Mouse (Mus musculus) kidney, embryonic 14.5 days (tissue): ENCODE data around the gene Fstl3. TPM values are rescaled to one million over a fixed set of nuclear protein-coding genes. Genes with fewer than 3 reads are reported as not detected.
"Not testable (repeated sequence)": the region's sequence is repeated elsewhere in the genome, so short reads cannot be mapped to it uniquely, and the experiment has no call there.

ENCODE experiments used
- ATAC-seq: fragments of 200-750 bp; cut with Nextera tagmentation; 2 replicates; pipeline ENCODE4 v1.8.0; 2017; ENCODE audit warnings: moderate number of reproducible peaks, mild to moderate bottlenecking, moderate TSS enrichment, moderate library complexity; ENCODE audit not compliant: low FRiP score, low TSS enrichment
- H3K27ac ChIP-seq: fragments of 300-500 bp; sonication (generic); 2 replicates; pipeline ENCODE4 v1.5.1; 2014; ENCODE audit warnings: low read depth, mild to moderate bottlenecking, low read length, moderate library complexity, mixed read lengths
- H3K27me3 ChIP-seq: fragments of 300-500 bp; sonication (generic); 2 replicates; pipeline ENCODE4 v1.6.1; 2014; ENCODE audit warnings: mild to moderate bottlenecking, low read length; ENCODE audit not compliant: control insufficient read depth, insufficient read depth
- H3K36me3 ChIP-seq: fragments of 300-500 bp; sonication (generic); 2 replicates; pipeline ENCODE4 v1.6.1; 2014; ENCODE audit warnings: low read length, mixed read lengths; ENCODE audit not compliant: control insufficient read depth, insufficient read depth
- H3K4me1 ChIP-seq: fragments of 300-500 bp; sonication (generic); 2 replicates; pipeline ENCODE4 v1.6.1; 2014; ENCODE audit warnings: low read length, mixed read lengths; ENCODE audit not compliant: control insufficient read depth, insufficient read depth
- H3K4me2 ChIP-seq: fragments of 300-500 bp; sonication (generic); replicated peaks from 2 replicates; pipeline ENCODE4 v1.6.1; 2014; ENCODE audit warnings: low read depth, mild to moderate bottlenecking, low read length
- H3K4me3 ChIP-seq: fragments of 300-500 bp; sonication (generic); 2 replicates; pipeline ENCODE4 v1.5.1; 2014; ENCODE audit warnings: mild to moderate bottlenecking, low read length
- H3K9ac ChIP-seq: fragments of 300-500 bp; sonication (generic); 2 replicates; pipeline ENCODE4 v1.6.1; 2014; ENCODE audit warnings: low read depth, mild to moderate bottlenecking, low read length, moderate library complexity
- H3K9me3 ChIP-seq: fragments of 300-500 bp; sonication (generic); 2 replicates; pipeline ENCODE4 v1.6.1; 2016; ENCODE audit warnings: low read length; ENCODE audit not compliant: control insufficient read depth
- whole genome bisulfite sequencing: fragments of 180-500 bp; shearing (Covaris S2); extraction: QIAGEN DNeasy Blood & Tissue Kit; methylation state at CpG from one replicate; pipeline ENCODE4 v1.1.7; 2014; 5-methylcytosine and 5-hydroxymethylcytosine counted together
- polyA plus RNA-seq: library from polyadenylated mRNA; unstranded; fragments of >200 nt; fragmentation: Nextera tagmentation; extraction: Ambion mirVana; gene quantifications from 2 replicates; pipeline ENCODE4 v1.2.1, GENCODE M21; 2014

Fstl3 gene
- polyA plus RNA-seq, 1 experiment from 2014 or later = 8.2 TPM

DNA sequence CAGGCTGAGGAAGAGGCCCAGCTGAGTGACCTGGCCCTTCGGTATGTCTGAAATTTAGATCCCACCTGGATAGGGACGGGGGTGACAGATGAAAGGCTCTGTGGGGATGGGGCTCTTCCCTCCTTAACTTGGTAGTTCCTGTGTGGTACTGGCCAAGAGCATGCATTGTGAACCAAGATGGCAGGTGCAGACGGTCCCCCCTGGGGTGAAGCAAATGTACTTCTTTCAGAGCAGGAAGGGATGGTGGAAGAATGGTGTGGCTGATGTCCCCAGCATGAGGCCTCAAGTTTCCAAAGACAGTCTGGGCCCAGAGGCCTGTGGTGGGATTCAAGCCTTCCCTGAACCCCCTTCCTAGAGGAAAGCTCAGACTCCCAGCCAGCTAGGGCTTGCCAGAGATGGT is 21.2 kb upstream of the Fstl3 start:
- 94% methylated on average over 3 of the region's 3 CpGs for WGBS
- Histone ChIP-seq H3K4me3 (no peak overlapping the region), H3K36me3 (peaks cover 40% of the 10 kb centered on the region), H3K9ac (no peak overlapping the region), H3K9me3 (no peaks in the 10 kb centered on the region), H3K27me3 (no peaks in the 10 kb centered on the region), H3K27ac (no peak overlapping the region), H3K4me2 (no peak overlapping the region), H3K4me1 (no peaks in the 10 kb centered on the region)
- no peak for ATAC-seq

DNA sequence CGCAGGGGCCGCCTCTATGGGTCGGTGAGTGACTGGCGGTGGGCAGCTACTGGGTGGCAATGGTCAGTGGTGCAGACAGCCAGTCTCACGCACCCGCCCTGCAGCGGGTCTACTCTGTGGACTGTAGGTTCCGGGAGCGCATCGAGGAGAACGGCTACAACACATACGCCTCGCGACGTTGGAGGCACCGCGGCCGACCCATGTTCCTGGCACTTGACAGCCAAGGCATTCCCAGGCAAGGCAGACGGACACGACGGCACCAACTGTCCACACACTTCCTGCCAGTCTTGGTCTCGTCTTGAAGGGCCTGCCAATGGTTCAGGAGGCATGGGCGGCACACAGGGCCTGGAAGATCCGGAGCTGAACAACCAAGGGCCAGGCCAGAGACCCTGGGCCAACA is 20.4 kb upstream of the Fstl3 start:
- Histone ChIP-seq H3K4me1 (no peaks in the 10 kb centered on the region), H3K36me3 (peaks cover 48% of the 10 kb centered on the region), H3K4me3 (no peak overlapping the region), H3K4me2 (no peak overlapping the region), H3K27me3 (no peaks in the 10 kb centered on the region), H3K9ac (no peak overlapping the region), H3K27ac (no peak overlapping the region), H3K9me3 (no peaks in the 10 kb centered on the region)
- ATAC-seq = no peak
- WGBS = 92% methylated on average over 24 of the region's 24 CpGs

DNA sequence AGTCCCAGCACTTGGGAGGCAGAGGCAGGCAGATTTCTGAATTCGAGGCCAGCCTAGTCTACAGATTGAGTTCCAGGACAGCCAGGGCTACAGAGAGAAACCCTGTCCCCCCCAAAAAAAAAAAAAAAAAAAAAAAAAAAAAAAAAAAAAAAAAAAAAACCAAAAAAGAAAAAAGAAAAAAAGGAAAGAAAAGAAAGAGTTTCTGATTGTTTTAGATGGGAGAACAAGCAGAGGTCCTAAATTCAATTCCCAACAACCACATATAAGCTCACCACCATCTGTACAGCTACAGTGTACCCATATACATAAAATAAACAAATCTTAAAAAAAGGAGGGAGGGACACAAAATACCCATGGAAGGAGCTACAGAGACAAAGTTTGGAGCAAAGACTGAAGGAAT is 17.4 kb upstream of the Fstl3 start:
- 92% methylated on average over 1 of the region's 1 CpGs for WGBS
- H3K36me3 ChIP-seq = peaks cover 60% of the 10 kb centered on the region
- H3K4me2 ChIP-seq, H3K9ac ChIP-seq, H3K27ac ChIP-seq, H3K4me3 ChIP-seq, ATAC-seq, H3K4me1 ChIP-seq, H3K9me3 ChIP-seq, H3K27me3 ChIP-seq: not testable (repeated sequence)

DNA sequence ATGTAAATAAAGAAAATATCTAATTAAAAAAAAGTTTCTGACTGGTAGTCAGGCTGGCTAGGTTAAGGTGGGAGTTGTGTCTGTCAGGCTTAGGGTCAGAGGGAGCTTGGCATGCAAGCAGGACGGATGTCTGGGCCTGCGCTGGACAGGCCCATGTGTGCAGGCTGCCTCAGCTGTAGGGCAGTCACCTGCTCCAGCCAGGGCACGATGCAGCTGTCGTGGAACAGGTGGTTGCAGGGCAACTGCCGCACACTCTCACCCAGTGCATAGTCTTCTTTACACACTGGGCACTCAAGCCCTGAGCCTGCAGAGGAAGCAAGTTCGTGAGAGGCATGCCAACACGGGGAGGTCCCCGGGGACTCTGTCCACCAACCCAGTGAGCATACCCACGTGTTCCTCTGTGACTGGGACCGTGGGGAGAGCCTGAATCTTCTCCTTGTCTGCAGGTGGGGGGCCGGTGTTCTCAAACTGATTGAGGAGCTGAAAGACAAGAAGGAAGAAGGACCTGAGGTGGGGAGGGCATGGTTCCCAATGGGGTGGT is 16.4 kb upstream of the Fstl3 start:
- H3K9ac ChIP-seq = no peak overlapping the region
- peaks cover 12% of the 10 kb centered on the region for H3K4me1 ChIP-seq
- H3K27me3 ChIP-seq = no peaks in the 10 kb centered on the region
- ATAC-seq = no peak
- H3K9me3 ChIP-seq = no peaks in the 10 kb centered on the region
- no peak overlapping the region for H3K27ac ChIP-seq
- H3K4me2 ChIP-seq = no peak overlapping the region
- WGBS = 90% methylated on average over 11 of the region's 11 CpGs
- H3K4me3 ChIP-seq = no peak overlapping the region
- peaks cover 60% of the 10 kb centered on the region for H3K36me3 ChIP-seq

DNA sequence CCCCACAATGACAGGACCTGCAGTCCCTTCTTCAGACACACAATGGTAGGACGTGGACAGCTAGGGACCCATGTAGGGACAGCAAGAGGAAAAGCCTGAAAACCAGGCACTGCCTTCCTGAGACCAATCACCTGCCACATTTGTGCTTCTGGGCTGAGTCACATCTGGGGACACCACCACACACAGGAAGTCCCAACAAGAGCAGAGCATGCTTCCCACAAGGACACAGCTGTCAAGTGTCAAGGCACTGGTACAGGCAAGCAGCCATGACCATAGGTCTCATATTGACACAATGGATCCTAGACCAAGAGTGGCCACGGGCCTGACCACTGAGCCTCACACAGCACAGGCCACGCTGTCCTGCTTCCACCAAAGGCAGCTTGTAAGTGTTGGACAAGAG is 14.2 kb upstream of the Fstl3 start:
- Histone ChIP-seq H3K36me3 (peaks cover 46% of the 10 kb centered on the region), H3K27ac (no peak overlapping the region), H3K4me1 (peaks cover 17% of the 10 kb centered on the region), H3K4me3 (no peak overlapping the region), H3K9me3 (no peaks in the 10 kb centered on the region), H3K9ac (no peak overlapping the region), H3K4me2 (no peak overlapping the region), H3K27me3 (no peaks in the 10 kb centered on the region)
- WGBS = 88% methylated on average over 3 of the region's 3 CpGs
- ATAC-seq = no peak

DNA sequence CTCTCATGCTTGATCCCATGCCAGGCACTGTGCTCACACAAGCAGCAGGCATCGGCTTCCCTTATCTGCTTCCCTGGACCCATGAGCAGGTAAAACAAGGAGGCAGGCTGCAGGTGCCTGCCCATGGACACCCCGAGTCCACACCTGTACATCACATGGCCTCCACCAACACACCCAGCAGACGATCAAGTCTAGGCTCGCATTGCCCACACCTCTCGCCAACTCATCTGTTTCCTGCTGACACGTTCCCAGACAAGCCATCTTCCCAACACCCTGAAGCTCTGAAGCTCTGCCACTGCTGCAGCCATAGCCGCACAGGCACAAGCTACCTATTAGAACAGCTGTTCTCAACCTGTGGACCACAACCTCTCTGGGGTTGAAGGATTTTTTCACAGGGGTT is 12.8 kb upstream of the Fstl3 start:
- H3K4me1 ChIP-seq = peaks cover 25% of the 10 kb centered on the region
- no peak for ATAC-seq
- no peak overlapping the region for H3K4me2 ChIP-seq
- H3K9ac ChIP-seq = no peak overlapping the region
- no peak overlapping the region for H3K27ac ChIP-seq
- no peaks in the 10 kb centered on the region for H3K27me3 ChIP-seq
- H3K36me3 ChIP-seq = peaks cover 32% of the 10 kb centered on the region
- 86% methylated on average over 7 of the region's 7 CpGs for WGBS
- no peaks in the 10 kb centered on the region for H3K9me3 ChIP-seq
- H3K4me3 ChIP-seq = no peak overlapping the region

DNA sequence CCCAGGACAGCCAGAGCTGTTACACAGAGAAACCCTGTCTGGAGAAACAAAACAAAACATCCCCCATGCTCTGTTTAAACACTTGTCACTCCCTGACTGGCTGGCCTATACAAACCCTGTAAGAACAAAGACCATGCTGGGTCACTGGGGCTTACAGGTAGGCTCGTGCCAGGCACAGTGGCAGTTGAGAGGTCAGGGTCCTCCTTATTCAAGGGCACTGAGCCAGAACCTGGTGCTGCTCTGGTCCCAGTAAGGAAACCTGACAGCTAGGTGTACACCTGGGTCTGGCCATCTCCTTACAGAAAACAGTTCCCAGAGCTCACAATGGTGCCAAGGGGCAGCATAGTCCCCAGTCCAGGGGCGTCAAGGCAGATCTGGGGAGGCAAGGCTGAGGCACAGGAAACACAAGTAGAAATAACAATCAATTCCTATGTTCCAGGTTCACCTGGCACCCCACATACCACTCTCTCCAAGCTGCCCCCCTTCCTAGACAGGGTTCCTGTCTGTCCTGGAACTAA is 11.8 kb upstream of the Fstl3 start:
- Histone ChIP-seq H3K27me3 (no peaks in the 10 kb centered on the region), H3K4me3 (peak overlapping the region; percentile 67), H3K9ac (peak overlapping the region; percentile 86), H3K9me3 (no peaks in the 10 kb centered on the region), H3K27ac (no peak overlapping the region), H3K4me1 (peaks cover 25% of the 10 kb centered on the region), H3K36me3 (peaks cover 26% of the 10 kb centered on the region), H3K4me2 (peak overlapping the region; percentile 96)
- 58% methylated on average over 2 of the region's 2 CpGs for WGBS
- no peak for ATAC-seq

DNA sequence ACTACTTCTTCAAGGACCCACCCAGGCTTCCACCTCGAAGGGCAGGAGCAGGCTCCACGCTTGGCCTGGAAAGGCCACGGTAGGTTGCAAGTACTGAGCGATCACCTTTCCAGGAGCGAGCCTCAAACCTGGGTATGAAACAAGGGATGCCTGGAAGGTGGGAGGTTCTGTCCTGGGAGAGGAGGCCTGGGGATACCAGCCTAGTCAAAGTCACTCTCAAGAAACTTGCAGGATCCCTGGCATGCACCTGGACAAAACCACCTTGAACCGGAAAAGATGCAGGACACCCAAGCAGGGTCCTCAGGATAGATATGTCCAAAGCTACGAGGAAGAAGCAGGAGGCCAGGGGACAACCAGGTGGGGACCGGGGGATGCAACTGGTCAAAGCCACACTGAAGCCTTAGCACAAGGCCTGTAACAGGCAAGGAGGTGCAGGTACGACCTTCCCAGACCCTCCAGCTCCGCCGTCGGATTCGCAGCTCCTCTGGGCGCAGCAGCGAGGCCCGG is 11.0 kb upstream of the Fstl3 start:
- Histone ChIP-seq H3K9ac (peak overlapping the region; percentile 86), H3K36me3 (peaks cover 18% of the 10 kb centered on the region), H3K9me3 (no peaks in the 10 kb centered on the region), H3K4me3 (peak overlapping the region; percentile 67), H3K27ac (peak overlapping the region; percentile 73), H3K4me1 (peaks cover 25% of the 10 kb centered on the region), H3K27me3 (no peaks in the 10 kb centered on the region), H3K4me2 (peak overlapping the region; percentile 96)
- WGBS = 4% methylated on average over 16 of the region's 16 CpGs
- peak; percentile 9 for ATAC-seq

DNA sequence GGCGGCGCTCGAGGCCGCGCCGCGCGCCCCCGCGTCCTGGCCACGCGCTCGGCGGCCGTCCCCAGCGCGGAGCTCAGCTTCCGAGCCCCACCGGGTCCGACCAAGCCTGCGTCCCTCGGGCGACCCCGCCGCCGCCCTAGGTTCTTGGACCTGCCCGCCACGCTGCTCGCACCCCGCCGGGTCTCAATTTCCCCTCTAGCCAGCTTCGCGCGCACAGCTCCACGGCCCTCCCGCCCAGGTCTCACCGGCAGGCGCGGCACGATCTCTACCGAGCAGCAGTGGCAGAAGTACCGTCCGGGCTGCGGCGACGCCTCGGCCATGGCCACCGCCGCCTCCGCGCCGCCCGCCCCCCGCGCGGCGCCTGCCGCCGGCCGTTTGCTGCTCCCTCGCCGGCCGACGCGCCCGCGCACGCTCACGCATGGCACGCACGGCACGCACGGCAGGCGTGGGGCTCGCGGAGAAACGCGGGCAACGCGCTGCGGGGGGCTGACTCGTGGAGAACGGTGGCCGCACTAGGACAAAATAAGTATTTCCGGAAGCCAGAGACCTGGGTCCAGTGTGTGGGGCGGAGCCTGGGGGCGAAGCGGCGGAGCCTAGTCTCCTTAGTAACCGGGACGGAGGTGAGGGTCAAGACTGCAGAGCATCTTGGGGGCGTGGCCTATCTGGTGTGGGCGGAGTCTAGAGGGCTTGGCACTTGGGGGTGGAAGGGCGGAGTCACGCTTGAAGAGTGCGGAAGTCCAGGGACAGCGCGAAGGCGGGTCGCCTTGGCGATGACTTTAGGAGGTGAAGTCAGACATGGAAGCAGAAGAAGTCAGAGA is 10.4 kb upstream of the Fstl3 start, which contains the start of gene Rnf126:
TSS of gene Rnf126 (minus strand) at position 445 of the 818 bp plus-strand sequence.
- WGBS = 1% methylated on average over 89 of the region's 101 CpGs
- peak within 1 kb of the TSS; percentile 82 for H3K27ac ChIP-seq

More for the DNA sequence above, 10.4 kb upstream of the Fstl3 start, which contains the start of gene Rnf126:
- Histone ChIP-seq H3K36me3 (peaks cover 11% of the 10 kb centered on the region), H3K9ac (peak within 1 kb of the TSS; percentile 86), H3K4me3 (peak within 1 kb of the TSS; percentile 67), H3K9me3 (no peaks in the 10 kb centered on the region), H3K27me3 (no peaks in the 10 kb centered on the region), H3K4me2 (peak within 1 kb of the TSS; percentile 96), H3K4me1 (peaks cover 25% of the 10 kb centered on the region)
- ATAC-seq = peak; percentile 91
